Mouse (Mus musculus): ENCODE data around the gene Ccr3.
"Not testable (repeated sequence)": the region's sequence is repeated elsewhere in the genome, so short reads cannot be mapped to it uniquely, and the experiment has no call there.

Gene Ccr3

DNA sequence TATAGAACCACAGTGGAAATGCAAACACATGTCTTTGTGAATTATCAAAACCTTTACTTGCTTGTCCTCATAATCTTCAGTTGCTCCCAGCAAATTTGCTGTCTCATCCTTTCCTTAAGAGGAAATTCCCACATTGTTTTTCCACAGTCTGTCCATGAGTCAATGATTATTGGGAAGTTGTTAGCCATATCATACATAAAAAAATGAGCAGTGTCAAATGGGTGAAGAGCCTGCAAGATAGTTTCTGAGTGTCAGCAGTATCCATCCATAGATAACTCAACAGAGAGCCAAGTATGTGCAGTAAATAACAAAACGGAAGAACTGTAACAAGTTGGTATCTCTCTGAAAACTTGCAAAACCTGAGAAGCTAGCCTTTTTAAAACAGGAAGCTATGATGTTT, at the start of gene Ccr3:
Gene Ccr3 (plus strand): TSS at position 301 of the 400 bp plus-strand sequence.
- DNase-seq (ENCODE audit: extremely low spot score, low read depth, low spot score) = no peak

DNA sequence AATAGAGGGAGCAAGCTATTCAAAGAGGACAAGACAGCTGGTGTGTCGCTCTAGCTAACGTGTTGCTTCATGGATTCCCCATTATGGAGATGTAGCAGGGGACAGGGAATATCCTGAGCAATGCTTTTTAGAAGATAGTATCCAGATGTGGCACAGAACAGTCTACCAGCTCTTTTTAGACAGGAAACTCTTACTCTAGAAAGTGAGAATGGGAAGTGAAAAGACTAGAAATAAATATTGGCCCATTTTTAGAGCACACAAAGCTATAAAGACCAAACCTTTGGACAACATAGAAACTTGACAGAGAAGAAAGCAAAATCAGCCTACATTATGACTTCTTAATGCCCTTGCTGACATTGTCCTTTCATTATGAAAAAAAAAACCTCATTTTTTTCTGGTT, 46.1 kb upstream of the Ccr3 start:
- no peak for DNase-seq (ENCODE audit: extremely low spot score, low read depth, low spot score)

DNA sequence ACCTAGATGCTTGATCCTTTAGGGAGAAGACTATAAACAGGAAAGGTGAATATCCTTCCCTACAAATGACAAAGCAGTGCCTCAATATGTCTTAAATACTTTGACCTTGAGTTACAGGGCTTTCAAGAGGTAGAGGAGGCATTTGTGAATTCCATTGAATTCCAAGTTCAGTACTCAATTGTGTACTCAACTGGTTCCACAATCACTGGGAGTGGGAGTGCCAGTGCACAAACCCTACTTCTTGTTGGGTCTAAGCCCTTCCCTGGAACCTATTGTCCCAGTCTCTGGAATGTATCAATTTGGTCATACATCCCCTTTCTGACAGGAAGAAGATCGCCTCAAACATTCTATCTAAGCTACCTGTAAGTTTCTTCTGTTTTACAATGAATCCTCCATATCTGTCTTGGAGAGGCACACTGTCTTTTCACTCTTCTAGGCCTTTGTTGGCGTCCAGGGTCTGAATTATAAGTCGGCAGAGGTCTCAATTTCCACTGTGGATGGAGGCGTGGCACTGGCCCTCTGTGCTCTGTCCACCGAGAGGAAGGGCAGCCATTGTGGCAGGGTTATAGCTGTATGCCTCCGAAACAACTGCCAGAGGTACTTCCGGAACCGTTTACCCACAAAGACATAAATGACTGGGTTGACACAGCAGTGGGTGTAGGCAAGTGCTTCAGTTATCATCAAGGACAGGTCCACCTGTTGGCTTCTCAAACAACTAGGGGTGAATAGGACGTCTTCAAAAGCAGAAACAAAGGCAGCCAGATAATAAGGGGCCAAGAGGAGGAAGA, 44.7 kb upstream of the Ccr3 start:
- no peak for DNase-seq (ENCODE audit: extremely low spot score, low read depth, low spot score)

DNA sequence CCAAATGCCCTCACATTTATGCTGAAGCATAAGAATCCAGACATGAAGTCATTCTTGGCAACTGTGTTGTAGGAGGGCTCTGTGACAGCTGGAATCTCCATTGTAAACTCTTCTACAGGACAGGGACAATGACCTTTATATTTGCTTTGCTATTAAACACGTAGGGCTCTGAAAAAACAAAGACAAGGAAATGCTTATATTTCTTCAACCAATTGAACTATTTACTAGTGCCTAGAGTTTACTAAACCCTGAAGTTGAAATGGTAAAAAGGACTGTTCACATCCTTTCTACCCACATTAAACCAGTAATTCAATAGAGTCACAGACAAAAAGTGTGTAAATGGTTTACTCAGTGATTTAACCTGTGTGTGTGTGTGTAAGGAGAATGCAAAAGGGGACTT, 43.5 kb upstream of the Ccr3 start, which contains the start of gene Ccr1l1:
Gene Ccr1l1 (minus strand): TSS at position 101 of the 400 bp plus-strand sequence.
- DNase-seq (ENCODE audit: extremely low spot score, low read depth, low spot score) = no peak

DNA sequence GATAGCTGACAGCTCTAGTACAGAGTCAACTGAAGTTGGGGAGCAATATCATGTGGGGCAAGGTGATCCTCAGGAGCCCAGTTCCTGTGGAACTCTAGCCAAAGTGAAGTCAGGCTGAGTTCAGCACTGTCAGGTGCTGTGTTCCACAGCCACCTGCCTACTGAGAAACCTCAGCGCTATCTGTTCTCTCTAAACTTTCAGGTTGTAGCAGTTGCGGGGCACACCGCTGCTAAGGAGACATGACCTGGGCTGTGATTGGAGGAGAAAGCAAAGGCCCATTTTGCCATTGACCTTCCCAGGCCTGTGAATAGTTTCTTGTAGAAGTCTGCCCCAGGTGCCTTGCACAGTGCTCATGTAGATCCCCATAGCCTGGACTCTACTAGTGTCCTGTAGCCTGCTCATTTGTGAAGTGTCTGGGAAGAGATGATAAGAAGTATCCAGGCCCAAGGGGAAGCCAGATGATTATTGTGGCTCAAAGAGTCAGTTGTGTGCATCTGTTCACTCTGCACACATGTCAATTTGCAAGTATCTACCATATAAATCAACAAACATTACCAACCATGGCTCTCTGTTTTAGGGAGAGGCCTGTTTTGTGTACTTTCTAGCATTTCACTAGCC, 40.8 kb upstream of the Ccr3 start:
- not testable (repeated sequence) for DNase-seq (ENCODE audit: extremely low spot score, low read depth, low spot score)

DNA sequence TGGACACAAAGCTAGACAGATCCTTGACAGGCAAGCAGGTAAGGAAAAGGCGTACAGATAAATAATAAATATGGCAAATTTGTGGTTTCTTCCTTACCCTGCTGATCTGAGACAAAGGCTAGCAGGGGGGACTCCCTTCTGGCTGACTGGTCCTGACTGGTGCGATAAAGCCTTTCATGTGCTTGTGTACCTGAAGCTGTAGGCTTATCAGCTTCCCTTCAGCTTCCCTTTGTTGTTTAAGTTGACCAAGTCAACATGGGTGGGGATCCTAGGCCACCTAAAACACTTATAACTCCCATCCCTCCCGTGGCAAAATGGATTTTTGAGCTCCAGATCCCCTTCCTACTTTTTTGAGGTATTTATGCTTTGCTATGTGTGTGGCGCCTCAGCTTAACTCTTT, 39.9 kb upstream of the Ccr3 start:
- no peak for DNase-seq (ENCODE audit: extremely low spot score, low read depth, low spot score)

DNA sequence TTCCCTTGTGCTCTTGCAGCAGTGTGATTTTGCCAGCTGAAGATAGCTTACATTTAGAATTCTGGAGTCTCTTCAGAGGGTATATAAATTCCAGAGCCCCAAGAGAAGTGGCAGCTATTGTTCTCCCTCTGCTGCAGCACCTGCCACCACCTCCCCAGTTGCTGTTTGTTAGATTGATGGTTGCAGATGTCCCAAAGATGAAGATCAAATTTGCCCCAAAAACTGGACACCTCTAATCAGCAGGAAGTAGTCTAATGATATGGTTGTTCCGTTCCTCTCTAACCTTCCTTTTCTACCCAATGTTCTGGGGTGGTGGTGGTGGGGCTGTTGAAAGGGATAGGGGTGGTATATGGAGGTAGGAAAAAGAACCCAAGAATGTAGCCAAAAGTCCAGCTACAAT, 39.1 kb upstream of the Ccr3 start:
- DNase-seq (ENCODE audit: extremely low spot score, low read depth, low spot score) = no peak

DNA sequence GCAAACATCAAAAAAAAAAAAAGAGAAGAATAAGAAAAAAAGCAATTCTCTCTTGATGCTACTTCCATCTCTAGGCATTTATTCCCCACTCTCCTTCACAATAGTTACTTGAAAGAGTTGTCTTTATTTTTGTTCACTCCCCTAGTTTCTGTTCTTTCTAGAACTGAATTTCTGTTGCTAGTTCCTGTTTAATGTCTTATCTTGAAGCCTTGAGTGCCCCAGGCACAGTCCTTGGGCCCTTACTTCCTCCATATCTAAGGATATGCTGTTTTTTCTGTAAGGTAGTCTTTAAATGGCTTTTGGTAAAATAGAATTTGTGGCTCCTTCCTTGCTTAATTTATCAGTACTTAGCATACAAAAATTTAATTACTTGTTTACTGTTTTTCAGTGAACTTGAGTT, 36.8 kb upstream of the Ccr3 start:
- no peak for DNase-seq (ENCODE audit: extremely low spot score, low read depth, low spot score)

DNA sequence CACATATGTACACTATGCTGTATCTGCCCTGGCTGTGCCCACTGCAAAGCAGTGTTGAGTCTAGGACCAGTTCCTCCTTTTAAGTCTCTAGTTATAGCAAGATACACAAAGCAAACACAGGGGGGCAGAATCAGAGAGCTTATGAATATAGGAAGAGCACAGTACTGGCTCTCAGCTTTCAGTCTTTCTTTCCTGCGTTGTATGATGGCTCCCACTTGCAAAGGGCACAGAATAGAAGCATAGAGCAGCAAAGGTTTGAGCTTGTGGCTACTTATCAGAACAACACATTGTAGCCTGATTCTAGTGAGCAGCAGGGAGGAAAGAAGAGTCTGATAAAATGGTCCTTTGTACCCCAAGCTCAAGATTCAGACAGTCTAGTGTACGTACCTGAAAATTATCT, 35.6 kb upstream of the Ccr3 start:
- no peak for DNase-seq (ENCODE audit: extremely low spot score, low read depth, low spot score)

DNA sequence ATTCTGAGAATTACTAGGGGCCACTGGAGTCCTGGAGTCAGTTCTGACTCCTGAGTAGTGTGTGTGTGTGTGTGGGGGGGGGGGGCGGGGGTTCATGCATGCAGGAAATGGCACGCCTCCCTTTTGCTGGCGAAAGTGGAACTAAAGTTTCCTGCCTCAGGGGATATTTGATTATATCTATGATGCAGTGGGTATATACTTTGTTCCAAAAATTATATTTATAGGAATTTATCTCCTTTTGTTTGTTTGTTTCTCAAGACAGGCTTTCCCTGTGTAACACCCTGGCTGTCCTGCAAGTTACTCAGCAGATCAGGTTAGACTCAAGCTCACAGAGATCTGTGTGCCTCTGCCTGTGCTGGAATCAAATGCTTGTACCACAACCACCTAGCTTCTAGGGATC, 32.1 kb upstream of the Ccr3 start:
- DNase-seq (ENCODE audit: extremely low spot score, low read depth, low spot score) = no peak

DNA sequence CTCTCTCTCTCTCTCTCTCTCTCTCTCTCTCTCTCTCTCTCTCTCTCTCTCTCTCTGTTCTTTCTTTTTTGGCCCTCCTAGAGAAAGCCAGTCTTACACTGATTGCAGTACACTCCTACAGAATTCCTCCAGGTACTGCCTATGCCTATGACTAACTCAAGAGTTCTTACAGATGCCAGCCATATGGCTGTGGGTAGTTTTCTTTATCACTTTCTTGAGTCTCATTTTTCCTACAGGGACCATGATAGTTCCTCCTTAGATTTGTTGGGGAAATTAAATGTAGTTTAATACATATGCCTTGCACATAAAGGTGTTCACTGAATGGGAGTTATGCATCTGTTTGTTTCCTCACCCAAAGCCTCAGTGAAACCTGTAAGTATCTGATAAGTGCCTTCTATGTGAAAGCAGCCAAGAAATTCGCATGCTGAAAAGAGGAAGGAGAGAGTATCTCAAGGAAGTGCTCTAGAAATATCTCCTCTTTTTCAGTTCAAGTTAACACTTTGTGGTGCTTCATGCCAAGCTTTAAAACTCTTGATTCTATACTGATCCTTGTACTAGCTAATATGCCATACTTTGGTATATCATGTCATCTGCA, 30.4 kb upstream of the Ccr3 start:
- no peak for DNase-seq (ENCODE audit: extremely low spot score, low read depth, low spot score)

DNA sequence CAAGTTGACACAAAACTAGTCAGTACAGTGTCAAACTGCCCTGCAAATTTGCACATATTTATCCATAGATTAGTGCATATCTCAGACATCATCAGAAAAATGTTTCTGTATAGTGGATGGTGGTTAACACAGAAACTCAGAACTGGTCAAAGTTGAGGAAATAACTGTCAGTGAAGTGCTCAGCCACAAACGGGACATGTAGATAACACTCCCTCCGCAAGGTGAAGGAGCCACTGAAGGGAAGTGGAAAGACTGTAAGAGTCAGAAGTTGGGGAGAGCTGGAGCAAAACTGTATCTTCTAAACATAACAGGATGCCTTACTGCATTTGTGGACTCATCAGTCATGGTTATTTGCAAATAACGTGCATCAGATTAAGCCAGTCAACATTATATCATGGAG, 24.1 kb upstream of the Ccr3 start:
- DNase-seq (ENCODE audit: extremely low spot score, low read depth, low spot score) = no peak

DNA sequence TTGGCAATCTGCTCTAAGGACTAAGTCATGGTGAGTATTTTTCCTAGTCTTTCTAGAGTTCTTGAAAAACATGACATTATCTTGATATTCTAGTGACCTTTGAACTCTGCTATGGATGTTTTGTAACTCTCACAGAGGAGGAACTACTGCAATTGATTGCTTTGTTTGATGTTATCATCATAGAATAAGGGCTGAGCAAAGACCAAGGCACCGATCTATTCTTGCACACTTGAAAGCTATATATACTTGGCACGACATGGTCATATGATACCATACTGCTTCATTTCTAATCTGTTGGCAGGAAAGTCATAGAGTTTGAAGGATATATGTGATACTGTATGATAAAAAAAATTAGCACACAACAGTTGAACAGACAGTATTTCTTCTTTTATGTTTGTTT, 22.0 kb upstream of the Ccr3 start:
- no peak for DNase-seq (ENCODE audit: extremely low spot score, low read depth, low spot score)

DNA sequence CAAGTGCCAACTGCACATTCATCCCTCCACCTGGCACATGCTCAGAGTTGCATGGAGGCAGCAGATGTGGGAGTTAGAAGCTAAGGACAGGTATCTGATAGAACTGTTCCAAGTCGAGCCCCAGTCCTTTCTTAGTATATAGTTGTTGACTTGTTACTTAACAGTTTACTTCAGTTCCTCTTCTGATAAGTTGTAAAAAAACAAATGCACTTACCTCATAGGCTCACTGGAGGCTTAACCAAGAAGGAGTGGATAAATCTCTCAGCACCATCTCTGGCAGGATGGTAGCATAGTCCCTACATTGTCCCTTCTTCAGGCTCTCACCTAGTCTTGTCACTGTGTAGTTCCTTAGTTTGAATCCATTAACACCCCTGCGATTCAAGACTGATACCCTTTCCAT, 9.1 kb upstream of the Ccr3 start:
- no peak for DNase-seq (ENCODE audit: extremely low spot score, low read depth, low spot score)

DNA sequence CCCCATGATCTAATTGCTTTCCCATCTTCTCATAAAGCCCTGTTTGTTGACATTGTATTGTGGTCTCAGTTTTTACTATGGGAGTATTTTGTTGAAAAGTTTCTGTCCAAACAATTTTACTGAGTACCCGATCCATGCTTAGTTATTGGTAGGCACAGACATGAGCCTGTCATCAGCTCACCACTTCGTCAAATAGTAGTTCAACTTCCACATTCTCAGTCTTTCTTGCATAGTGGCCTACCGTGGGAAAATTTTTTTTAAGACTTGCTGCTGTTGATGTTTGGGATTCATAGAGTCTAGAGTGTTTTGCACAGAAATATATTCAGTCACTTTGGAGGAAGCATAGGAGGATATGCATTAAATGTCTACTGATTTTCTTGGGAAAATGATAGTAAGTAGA, 8.5 kb upstream of the Ccr3 start:
- DNase-seq (ENCODE audit: extremely low spot score, low read depth, low spot score) = no peak

DNA sequence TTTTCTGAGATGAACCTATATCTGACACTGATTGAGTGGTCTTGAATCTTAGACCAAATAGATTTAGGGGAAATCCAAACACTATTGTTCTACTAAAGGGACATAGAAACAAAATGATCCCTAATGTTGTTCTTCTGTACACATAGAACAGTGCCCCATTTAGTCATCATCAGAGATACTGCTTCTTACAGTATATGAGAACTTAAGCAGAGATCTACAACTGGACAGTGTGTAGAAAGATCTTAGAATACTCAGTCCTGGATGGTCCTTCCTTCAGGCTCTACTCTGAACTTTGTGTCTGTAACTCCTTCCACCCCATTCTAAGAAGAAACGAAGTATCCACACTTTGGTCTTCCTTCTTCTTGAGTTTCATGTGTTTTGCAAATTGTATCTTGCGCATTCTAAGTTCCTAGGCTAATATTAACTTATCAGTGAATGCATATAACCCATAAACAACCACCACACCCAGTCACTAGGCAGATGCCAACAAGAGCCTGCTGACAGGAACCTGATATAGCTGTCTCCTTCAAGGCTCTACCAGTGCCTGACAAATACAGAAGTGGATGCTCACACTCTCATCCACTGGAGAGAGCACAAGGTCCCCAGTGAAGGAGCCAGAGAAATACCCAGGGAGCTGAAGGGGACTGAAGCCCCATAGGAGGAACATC, 6.7 kb upstream of the Ccr3 start:
- DNase-seq (ENCODE audit: extremely low spot score, low read depth, low spot score) = no peak

DNA sequence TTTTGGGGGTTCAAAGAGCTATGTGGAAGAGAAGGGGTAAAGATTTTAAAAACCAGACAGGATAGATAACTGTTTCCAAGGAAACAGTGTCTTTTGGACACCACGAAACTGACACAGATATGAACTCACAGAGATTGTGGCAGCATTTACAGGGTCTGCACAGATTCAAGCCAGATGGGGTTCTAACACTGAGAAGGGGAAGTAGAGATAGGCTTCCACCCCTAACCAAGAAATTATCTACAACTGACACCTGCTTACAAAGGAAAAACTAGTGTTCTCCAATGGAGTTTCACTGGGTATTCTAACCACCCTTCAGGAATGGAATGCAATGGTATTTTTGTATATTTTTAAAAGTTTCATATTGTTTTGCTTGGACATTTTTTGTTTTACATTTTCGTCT, 5.7 kb upstream of the Ccr3 start:
- no peak for DNase-seq (ENCODE audit: extremely low spot score, low read depth, low spot score)

DNA sequence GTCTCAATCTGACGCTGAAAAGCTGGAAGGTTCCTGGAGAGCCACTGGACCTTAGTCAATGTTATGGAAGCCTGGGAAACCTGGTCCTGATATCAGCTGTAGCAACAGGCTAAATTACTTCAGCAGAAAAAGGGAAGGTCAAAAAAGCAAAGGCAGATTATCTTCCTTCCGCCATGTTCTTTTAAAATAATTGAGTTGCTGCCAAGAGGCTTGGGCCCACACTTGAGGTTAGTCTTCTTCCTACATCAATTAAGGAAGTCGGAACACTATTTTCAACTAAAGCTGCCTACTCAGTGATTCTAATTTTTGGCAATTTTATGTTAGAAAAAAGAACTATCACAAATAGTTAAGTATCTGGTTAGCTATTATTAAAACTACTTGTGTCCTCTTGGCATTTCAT, 1.9 kb upstream of the Ccr3 start:
- no peak for DNase-seq (ENCODE audit: extremely low spot score, low read depth, low spot score)

DNA sequence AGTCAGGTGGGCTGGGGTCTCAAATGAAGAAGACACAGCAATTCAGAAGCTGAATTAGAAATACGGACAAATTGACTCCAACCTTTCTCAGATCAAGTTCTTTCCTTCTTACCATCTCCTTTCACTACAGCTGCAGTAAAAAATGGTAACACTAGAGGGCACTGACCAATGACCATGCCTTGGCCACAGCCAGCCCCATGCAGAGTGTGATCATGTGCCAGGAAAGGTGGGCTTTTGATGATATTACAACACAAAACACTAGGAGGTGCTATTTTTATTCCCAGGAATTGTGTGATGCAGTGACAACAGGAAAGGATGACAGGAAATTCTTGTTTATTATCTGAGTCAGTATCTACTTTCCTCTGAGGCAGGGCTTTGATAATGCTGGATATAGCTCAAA, 11.6 kb downstream of the Ccr3 start:
- no peak for DNase-seq (ENCODE audit: extremely low spot score, low read depth, low spot score)

DNA sequence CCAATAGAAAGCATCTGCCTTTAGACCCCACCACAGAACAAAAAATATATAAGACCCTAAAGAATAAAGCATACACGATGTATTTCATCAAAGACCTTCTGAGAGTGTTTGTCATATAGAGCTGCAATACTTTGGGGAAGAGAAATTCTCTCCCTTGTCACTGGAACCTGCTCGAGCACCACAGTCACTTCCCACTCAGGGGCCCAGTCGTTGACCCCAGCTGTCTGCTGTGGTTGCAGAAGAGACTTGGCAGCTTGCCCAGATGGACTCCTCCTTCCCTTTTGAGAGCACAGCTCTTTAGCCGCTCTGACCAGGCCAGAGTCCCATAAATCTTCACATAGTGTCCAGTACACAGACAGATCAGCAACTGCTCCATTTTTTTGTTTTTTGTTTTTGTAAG, 15.9 kb downstream of the Ccr3 start:
- no peak for DNase-seq (ENCODE audit: extremely low spot score, low read depth, low spot score)

DNA sequence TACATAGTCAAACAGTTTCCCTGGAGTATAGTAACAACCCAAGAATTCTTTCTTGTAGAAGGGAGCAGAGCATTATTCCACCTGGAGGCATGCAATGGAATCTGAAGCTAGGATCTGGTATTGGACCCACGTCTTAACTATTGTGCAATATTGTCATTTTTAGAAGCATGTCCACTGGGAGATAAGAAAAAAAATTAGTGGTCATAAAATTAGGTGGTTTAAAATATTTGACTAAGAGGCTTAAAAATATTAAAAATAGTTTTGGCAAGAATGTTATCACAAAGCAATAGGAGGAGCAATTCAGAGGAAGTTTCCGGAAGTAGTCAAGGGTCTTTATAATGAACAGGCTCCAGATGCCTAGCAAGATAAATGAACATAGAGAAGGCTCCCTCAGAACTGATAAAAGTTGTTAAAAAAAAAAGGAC, 16.4 kb downstream of the Ccr3 start:
- no peak for DNase-seq (ENCODE audit: extremely low spot score, low read depth, low spot score)

DNA sequence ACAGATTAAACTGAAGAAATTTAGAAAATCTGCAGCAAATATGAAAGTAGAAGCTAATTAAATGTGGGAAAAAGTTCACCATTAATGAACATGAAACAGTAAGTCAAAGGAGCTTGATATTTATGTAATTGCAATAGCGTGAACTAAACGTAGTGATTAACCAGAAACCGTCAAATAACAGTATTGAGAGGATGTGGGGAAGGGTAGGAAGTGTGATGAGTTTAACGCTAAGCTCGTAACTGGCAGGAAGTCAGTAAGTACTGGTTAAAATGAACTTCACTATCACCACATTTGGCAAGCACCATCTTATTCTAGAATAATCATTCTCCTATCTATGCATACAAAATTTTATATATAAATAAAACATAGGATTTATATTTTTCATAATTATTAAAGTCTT, 17.2 kb downstream of the Ccr3 start:
- no peak for DNase-seq (ENCODE audit: extremely low spot score, low read depth, low spot score)

Data from hindlimb bud, embryonic 11.5 days (tissue).